8 mouse cellular contexts compared by ENCODE assay signal in genomic region chr11:42420634-42421470, GRCm38 (mm10). TPM values are rescaled to one million over a fixed set of nuclear protein-coding genes. Genes with fewer than 3 reads are reported as not detected.
DNase-seq lines count a peak whose midpoint lies in the region; ATAC-seq and TF ChIP-seq lines count a peak whose summit lies in the region.

No protein-coding gene starts in this region.

- peak overlapping the region; percentile 41; the same call in 1 of the 2 replicates for H3K9ac ChIP-seq in lung, embryonic 14.5 days
- no peak overlapping the region for H3K9ac ChIP-seq in liver, embryonic 13.5 days

- WGBS in lung, embryonic 14.5 days, result 2% methylated on average over 21 of the region's 21 CpGs
- 1% methylated on average over 21 of the region's 21 CpGs for WGBS in lung, adult 2 months
- WGBS in liver, embryonic 13.5 days (ENCODE audit: insufficient replicate concordance), result 2% methylated on average over 21 of the region's 21 CpGs

- no peaks in the 10 kb centered on the region for H3K9me3 ChIP-seq in lung, embryonic 14.5 days (ENCODE audit: low read depth, low read length)
- no peaks in the 10 kb centered on the region for H3K9me3 ChIP-seq in liver, embryonic 13.5 days (replicated peaks)

- no peaks in the 10 kb centered on the region for H3K36me3 ChIP-seq in lung, embryonic 14.5 days (ENCODE audit: insufficient read depth)
- no peaks in the 10 kb centered on the region for H3K36me3 ChIP-seq in liver, embryonic 13.5 days

- no peaks in the 10 kb centered on the region for H3K27me3 ChIP-seq in lung, embryonic 14.5 days (ENCODE audit: insufficient read depth, low read length)
- H3K27me3 ChIP-seq in liver, embryonic 13.5 days, result peaks cover 13% of the 10 kb centered on the region; the same call in 1 of the 2 replicates

- H3K27ac ChIP-seq in lung, embryonic 14.5 days (ENCODE audit: low read depth), result no peak overlapping the region
- no peak overlapping the region for H3K27ac ChIP-seq in liver, embryonic 13.5 days

- peak overlapping the region; percentile 82 for H3K4me2 ChIP-seq in lung, embryonic 14.5 days
- peak overlapping the region; percentile 52 for H3K4me2 ChIP-seq in liver, embryonic 13.5 days

- peak; percentile 70 for ATAC-seq in lung, embryonic 14.5 days (ENCODE audit: insufficient read depth)
- ATAC-seq in liver, embryonic 13.5 days (ENCODE audit: low read depth), result no peak
- ATAC-seq in CD4-positive, CD25-positive, alpha-beta regulatory T cell, adult 4 months, result no peak

- H3K4me1 ChIP-seq in lung, embryonic 14.5 days (ENCODE audit: insufficient read depth), result no peaks in the 10 kb centered on the region
- H3K4me1 ChIP-seq in lung, adult 2 months (ENCODE audit: control insufficient read depth, insufficient read depth, low read length), result no peaks in the 10 kb centered on the region
- no peaks in the 10 kb centered on the region for H3K4me1 ChIP-seq in liver, embryonic 13.5 days (replicated peaks)

- peak; percentile 80 for DNase-seq in lung, embryonic 14.5 days
- DNase-seq in lung, adult 2 months, result no peak
- peak; percentile 85 for DNase-seq in cerebellum, postnatal 14 days
- peak; percentile 46 to 52 for DNase-seq in frontal cortex, postnatal 25 days (ENCODE audit: low spot score in 2 of 2)
- peak; percentile 35 for DNase-seq in kidney, postnatal 14 days
- DNase-seq in liver, embryonic 13.5 days, result no peak
- DNase-seq in right cerebral cortex, adult 18-20 months, result peak; percentile 72

- no peak for TF ChIP-seq POLR2A in lung, adult 2 months (IDR thresholded peaks at IDR 0.05; ENCODE audit: borderline replicate concordance, extremely low read depth, low read depth, low read length)

- TF ChIP-seq CTCF in lung, embryonic 14.5 days (IDR thresholded peaks at IDR 0.05; ENCODE audit: low read depth), result no peak
- TF ChIP-seq CTCF in lung, adult 2 months (IDR thresholded peaks at IDR 0.05; ENCODE audit: insufficient read depth, low read length), result no peak

- H3K4me3 ChIP-seq in lung, embryonic 14.5 days (ENCODE audit: low read depth, low read length), result peak overlapping the region; percentile 40
- H3K4me3 ChIP-seq in lung, adult 2 months (replicated peaks; ENCODE audit: extremely low read depth, low read depth, low read length), result no peak overlapping the region
- H3K4me3 ChIP-seq in liver, embryonic 13.5 days (replicated peaks), result peak overlapping the region; percentile 16

RNA-seq across cellular contexts. Expression of gene Gabrb2, which starts 1.3 kb away (rescaled TPM):
- 1.2 and 1.3 TPM in 2 replicates for polyA plus RNA-seq in lung, embryonic 14.5 days (2014; fragmentation: Nextera tagmentation; extraction: Ambion mirVana)
- not detected in 2 replicates for polyA plus RNA-seq in lung, adult 2 months (2012; rRNA removed)
- 0.16 and 0.23 TPM in 2 replicates for polyA plus RNA-seq in liver, embryonic 13.5 days (2015; fragmentation: Nextera tagmentation; extraction: Ambion mirVana)
- not detected for polyA plus RNA-seq in CD4-positive, CD25-positive, alpha-beta regulatory T cell, adult 4 months (2017; shearing (Covaris generic))

Comparison
In these comparisons a context has a peak if more than half of its experiments do, and no peak if none do; other contexts are left out.
1. DNase-seq: peak in lung, embryonic 14.5 days (single experiment), cerebellum, postnatal 14 days (2 of 2), frontal cortex, postnatal 25 days (2 of 2), kidney, postnatal 14 days (single experiment) and right cerebral cortex, adult 18-20 months (single experiment); none in lung, adult 2 months (single experiment) and liver, embryonic 13.5 days (single experiment).